Mouse (Mus musculus) gastrocnemius, postnatal 36 days (tissue): ENCODE results near the gene Nfib. TPM values are rescaled to one million over a fixed set of nuclear protein-coding genes. Genes with fewer than 3 reads are reported as not detected.

Source experiments
- DNase-seq, 2 experiments: peaks; one replicate each; pipeline ENCODE4 v3.0.0; 2022
- intact Hi-C: fragments of 180-260 bp; cut with DNase I; formaldehyde crosslinking; loops from one replicate; pipeline ENCODE4 v1.15.1; 2025
- total RNA-seq, 2 experiments: library from RNA; stranded (reverse); gene quantifications; 2 replicates each; pipeline ENCODE4 v1.2.3; 2021

Gene Nfib
- total RNA-seq, 2 experiments from 2014 or later: 74.8 to 75.9 TPM

DNA sequence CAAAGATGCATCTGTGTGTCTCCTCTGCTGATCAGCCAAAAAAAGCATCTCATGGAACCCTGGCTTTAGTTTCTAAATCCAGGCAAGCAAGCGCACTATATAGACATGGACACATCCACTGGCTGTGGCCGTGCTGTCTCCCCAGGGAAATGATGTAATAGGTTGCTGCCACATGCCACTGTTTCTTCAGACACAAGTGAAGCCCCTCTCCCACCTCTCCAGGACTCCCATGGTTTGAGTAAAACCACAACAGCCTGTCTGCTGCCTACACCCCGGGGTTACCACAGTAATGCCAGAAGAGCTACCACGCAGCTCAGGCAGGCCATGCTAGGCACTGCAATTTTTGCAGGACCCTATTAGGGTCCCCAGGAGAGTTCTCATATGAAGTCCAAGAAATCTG lies 101.0 kb downstream of the Nfib start:
- intact Hi-C loops: no loop called here
- no peak for DNase-seq

DNA sequence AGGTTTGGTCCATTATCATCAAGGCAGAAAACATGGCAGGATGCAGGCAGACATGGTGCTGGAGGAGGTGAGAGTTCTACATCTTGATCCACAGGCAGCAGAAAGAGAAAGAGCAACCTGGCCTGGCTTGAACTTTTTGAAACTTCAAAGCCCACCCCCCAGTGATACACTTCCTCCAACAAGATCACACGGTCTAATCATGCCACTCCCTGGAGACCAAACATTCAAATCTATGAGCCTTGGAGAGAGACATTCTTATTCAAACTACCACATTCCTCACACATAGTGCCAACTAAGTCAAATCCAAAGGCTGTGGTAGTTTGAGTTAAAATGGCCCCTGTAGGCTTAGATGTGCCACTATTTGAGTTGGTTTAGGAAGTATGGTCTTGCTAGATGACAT lies 104.9 kb downstream of the Nfib start:
- intact Hi-C loops: no loop called here
- no peak for DNase-seq

DNA sequence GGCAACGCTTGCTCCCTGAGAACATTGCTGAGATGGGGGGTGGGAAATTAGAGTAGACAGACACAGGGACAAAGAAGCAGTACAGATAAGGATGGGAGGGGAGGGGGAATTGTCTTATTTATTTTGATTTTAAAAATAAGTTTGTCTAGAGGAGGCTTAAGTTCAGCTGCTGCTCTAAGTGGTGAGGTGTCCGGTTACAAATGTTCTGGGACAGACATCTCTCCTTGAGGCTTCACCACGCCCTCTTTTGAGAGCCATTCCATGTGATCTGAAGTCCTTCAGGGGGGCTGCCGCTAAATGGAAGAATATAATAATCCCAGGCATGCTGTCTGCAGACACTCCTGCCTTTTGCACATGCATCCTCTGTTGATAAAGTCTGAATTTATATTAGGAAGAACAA lies 107.1 kb downstream of the Nfib start:
- intact Hi-C loops: no loop called here
- DNase-seq: no peak

DNA sequence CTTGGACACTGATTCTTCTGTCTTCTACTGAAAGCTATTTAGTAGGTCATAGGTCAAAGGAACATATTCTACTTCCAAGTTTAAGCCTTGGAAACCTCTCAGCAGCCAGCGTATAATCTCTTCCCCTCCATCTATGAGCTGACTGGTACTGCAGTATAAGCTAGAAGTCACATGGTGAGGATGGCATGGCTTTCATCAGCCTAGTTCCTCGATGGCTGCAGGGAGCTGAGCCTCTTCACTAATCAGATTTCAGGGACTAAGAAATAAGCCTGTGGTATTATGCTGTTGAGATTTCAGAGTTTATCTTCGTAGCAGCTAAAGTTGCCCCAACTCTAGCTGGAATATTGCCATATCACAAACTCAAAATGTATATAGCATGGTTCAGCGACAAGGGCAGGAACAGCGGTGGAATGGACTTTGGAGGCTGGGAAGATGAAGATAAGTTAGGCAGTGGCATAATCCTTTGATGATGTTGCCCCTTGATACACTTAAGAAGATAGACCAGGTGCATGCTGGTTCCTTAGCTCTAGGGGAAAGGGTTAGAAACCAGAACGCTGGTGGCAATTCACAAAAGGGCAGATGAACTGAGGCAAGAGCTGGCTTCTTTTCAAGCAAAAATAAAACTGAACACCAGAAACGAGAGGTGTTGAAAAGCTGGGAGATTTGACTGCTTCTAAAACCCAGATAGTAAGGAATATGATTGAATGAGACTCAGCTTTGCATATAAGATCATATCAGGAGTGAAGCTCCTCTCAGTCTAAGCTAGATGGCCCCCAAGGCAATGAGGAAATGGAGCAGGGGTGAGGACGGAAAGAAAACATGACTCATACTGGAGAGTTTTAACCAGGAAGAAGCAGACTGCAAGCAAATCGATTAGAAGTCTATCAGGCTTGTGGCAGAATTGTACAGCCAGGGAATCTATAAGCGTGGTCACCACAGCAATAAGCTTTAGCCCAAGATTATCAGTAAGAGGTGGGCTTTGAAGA lies 111.6 kb downstream of the Nfib start:
- DNase-seq: no peak
- intact Hi-C loops: loop anchor here (5.0 kb wide), 1 partner anchor 1027 kb away; no protein-coding TSS in a partner anchor

DNA sequence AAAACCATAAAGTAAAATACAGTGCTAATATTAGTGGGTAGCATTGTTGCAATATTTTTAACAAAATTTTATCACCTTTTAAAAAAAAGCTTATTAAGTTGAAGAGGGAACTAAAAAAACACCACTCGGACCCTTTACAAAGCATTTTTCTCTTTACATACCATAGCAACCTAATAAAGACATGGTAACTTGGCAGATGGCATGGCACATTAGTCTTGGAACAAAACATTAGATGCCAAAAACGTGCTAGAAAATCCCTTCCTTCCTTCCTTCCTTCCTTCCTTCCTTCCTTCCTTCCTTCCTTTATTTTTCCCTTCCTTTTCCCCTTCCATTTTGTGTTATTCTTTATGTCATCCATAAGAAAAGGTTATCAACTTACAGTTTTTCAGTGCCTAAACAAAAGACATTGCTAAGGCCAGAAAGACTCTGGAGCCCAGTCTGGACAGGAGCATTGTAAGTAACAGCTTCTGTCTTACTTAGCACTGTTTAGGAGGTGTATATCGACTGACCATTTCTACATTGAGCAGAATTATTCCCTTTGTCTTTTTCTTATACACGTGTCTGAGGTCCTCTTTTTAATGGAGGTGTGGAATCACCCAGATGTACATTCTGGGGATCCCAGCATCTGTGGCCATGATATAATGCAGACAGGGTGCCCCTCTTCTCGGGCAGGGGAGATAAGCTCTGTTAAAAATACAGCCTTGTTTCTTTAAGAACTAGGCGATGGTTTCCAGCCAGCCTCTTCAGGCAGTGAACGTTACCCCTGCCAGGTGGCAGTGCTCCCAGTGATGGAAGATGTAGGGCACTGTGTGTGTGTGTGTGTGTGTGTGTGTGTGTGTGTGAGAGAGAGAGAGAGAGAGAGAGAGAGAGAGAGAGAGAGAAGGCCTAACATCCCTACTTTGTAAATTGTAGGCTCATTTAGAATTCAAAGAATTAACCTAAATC lies 113.2 kb downstream of the Nfib start:
- peak; percentile 39 to 54 for DNase-seq
- intact Hi-C loops: loop anchor here (5.0 kb wide), 1 partner anchor 1025 kb away; no protein-coding TSS in a partner anchor

DNA sequence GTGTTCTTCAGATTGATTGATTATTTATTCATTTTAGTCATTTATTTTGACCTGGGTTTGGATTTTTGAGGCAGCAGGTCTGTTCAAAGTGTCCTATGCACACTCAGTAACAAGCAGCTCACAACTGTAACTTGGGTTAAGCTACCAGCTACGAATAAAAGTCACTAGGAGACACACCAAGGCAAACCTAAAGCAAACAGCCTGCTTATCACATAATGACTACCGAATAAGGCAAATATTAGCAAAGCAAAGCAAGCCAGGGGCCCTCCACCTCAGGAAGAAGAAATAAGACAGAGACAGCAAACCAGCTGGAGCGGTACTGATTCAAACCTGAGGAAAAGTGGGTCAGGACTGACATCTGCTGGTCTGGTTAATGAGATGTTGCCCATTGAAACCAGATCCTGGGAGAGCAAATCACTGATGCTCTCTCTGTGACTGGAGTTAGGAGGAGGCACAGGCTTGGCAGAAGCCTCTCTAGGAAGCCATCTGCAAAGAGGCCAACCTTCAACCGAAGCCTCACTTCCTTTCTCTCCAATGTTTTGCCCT lies 116.1 kb downstream of the Nfib start:
- intact Hi-C loops: loop anchor here (2.0 to 5.0 kb wide), 2 partner anchors 37 to 77 kb away; no protein-coding TSS in a partner anchor
- DNase-seq: peak in 1 of 2 experiments; percentile 43

DNA sequence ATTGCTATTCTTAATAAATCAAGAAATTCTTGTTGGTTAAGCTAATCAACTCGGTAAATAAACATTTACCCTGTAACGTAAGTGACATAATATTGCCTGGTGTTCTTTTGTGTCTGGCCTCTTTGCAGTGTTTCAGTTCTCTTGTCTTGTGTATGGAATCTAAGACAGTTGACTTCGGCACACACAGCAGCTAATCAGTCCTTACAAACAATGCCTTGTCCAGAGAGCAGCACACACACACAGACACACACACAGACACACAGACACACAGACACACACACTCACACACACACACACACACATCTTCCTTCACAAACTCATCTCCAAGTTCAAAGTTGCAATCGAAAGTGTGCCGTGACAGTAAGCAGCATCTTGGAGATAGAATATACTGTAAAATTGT lies 116.8 kb downstream of the Nfib start:
- intact Hi-C loops: loop anchor here (2.0 to 5.0 kb wide), 2 partner anchors 36 to 76 kb away; no protein-coding TSS in a partner anchor
- no peak for DNase-seq

DNA sequence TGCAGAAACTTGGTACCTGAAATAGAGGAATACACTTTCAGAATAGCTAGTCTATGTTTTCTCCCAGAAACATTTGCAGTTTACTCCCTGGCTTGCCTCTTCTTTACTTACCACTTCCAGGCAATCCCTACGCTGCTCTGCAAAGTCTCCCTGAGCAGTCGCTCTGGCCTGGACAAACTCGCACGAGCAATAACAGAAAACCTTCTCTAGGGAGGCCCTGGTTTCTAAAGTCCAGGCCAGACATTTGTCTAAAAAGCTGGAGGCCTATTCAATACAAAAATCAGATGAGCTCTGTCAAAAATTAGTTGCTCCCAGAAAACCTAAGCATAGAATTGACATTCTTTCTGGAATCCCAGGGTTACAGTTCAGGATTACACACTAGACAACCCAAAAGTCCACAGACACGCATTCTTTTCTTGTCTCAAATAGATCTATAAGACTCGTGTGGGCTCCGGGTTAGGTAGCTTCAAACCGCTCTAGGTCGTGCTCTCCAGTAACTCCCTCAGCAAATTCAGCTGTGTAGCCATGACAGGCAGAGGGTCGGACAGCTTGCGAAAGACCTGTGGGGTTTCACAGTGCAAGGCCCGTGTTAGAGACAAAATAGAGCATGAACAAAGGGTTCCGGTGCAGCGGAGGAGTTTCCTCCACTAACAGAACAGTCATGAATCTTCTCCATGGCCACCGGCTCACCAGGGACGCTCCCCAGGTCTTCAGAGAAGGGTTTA lies 118.2 kb downstream of the Nfib start:
- intact Hi-C loops: loop anchor here (5.0 kb wide), 1 partner anchor 35 kb away; no protein-coding TSS in a partner anchor

DNA sequence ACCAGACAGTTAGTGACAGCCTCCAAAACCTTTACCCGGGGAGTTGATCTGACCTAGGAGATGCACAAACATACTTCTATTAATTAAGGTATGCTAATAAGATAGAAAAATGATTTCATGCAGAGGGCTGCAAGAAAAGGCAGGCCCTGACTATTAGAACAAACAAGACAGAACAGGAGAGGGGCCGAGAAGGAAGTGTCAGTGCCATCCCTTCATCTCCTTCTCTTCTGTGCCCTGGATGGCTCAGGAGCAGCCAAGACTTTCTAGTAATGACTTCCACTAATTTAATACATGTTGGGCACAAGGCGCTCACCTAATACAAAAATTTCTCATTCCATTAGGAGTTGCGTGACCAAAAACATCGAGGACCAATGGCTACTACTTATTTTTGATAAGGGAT lies 118.9 kb downstream of the Nfib start:
- intact Hi-C loops: loop anchor here (5.0 kb wide), 1 partner anchor 34 kb away; no protein-coding TSS in a partner anchor
- DNase-seq: no peak

More for the DNA sequence above, 118.2 kb downstream of the Nfib start:
- DNase-seq: no peak

DNA sequence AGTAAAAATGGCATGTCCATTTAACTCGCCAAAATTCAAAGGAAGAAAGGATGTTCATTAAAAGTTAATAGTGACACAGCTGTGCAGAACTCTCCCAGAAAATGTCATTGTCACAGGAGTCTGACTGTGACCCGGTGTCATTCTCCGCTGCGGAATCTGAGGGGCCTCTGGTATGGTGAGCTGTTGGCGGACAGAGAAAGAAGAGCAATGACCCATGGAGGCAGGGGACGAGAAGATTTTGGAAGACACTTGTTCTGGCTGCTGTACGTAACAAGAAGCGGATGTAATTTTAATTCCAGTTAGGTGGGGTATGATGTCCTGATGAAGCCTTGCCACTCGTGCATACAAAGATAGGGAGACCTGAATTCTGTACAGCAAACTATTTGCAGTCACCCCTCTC lies 120.0 kb downstream of the Nfib start:
- no peak for DNase-seq
- intact Hi-C loops: loop anchor here (5.0 kb wide), 1 partner anchor 33 kb away; no protein-coding TSS in a partner anchor

DNA sequence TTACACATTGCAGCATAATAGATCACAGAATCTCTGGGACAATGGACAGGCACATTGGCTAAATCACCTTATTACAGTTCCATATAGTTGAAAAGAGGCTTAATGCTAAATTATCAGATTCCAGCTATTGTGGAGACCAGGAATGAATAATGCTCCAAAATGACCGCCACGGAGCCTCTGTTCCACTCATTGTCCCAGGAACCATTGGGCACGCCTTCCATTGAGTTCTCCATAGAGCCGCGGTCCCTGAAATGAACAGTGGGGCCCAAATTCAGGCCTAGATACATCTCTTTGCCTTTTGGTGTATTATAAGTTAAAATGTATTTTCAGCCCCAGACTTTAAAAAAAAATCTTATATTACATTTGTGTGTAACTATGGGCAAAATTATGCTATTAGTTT lies 120.5 kb downstream of the Nfib start:
- intact Hi-C loops: loop anchor here (5.0 kb wide), 1 partner anchor 33 kb away; no protein-coding TSS in a partner anchor
- DNase-seq: no peak

DNA sequence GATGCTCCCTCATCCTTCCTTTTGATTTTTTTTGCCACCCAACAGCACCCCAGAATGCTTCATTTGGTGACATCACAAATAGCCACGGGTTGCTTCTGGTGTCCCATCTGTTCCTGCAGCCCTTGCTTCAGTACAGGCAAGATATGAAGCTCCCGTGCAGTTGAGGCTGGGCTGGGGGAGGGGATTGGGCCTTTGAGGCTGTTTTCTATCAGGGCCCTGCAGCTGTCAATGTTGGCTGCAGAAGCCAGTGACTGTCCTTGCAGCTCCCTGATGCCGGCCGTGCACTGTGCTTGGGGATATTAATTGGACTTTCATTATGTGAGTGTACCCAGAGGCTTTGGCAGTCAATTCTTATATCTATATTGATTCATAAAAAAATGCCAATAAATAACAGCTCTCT lies 121.0 kb downstream of the Nfib start:
- intact Hi-C loops: no loop called here
- DNase-seq: no peak

DNA sequence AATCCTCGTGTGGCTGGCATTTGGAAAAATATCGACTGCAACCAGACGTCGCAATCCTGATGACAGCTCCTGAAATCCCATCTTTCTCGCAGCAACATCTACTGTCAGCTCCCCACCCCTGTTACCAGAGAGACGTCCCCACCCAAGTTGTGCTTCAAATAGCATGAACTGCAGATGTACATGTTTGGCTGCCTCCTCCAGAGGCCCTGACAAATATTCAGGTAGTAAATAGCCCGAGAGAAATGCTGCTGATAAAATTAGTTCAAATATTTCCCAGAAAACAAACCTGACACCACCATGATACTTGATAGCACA lies 132.3 kb downstream of the Nfib start:
- no peak for DNase-seq
- intact Hi-C loops: no loop called here

DNA sequence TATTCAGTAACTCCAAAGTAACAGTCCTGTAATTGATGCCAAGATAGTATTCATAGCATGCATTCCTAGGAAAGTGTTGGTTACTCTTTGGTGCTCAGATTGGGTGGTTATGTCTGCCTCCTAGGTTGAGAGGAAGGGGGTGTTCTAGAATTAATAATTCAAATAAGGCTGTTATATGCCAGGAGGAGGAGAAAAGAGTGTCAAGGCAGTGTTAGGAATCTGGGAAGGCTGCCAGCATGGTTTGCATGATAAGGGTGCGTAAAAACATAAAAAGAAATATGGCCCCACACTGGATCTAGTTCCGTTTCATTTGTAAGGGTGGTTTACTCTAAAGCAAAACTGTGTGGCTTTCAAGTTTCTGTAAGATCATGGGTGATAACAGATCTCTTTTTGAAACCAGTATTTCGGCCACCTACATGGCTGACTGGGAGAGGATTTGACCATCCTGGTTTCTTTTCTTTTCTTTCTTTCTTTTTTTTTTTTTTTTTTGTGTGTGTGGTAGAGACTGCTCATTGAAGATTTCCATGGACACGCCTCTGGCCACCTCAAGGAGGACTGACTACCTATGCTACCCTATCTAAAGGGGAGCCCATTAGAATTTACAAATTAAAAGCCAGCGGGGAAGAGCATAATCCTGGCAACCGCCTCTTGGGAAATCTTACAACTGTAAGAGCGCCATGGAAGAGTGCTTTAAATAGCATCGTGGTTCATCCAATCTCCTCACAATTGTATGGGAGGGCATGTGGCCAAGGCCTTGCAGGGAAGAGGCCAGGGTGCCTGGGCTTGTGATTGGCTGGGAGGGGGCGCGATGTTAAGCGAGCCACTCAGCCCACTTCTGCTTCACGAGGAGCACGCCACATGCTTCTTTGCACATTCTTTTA lies 132.9 kb downstream of the Nfib start:
- intact Hi-C loops: no loop called here

DNA sequence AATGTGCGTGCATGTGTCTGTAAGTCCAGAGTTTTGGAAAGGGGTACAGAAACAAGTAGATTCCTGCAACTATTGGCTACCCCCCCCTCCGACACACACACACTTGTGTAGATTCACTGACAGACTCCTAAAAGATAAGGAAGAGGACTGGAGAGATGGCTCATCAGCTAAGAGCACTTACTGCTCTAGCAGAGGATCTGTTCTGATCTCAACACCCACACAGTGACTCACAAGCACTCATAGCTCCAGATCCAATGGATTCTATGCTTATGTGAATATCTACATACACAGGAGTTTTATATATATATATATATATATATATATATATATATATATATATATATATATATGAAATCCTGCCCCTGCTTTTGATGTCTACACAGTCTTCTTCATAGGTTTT lies 146.7 kb downstream of the Nfib start:
- intact Hi-C loops: no loop called here
- DNase-seq: no peak

More for the DNA sequence above, 132.9 kb downstream of the Nfib start:
- peak; percentile 42 to 44 for DNase-seq

DNA sequence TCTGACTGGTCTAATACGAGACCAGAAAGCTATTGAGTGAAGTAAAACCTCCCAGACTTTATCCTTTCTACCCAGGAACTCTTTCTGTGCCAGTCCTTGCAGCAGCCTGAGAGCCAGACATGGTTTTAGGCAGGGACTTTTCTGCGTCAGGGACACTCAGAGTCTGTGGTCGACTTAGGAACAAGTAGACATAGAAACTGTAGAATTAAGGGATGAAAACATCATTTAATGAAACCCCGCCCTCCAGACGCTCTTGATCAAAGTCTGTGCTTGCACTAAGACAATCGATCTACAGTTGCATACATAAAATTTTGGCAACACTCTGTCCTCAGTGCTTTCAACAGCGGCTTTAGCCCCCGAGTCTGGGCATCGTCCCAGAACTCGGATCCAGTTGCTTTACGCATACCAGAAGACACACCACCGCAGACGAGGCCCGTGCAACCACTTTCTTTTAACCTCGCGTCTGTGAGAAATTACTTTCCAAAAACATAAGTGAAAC lies 149.8 kb downstream of the Nfib start:
- intact Hi-C loops: no loop called here
- DNase-seq: no peak

DNA sequence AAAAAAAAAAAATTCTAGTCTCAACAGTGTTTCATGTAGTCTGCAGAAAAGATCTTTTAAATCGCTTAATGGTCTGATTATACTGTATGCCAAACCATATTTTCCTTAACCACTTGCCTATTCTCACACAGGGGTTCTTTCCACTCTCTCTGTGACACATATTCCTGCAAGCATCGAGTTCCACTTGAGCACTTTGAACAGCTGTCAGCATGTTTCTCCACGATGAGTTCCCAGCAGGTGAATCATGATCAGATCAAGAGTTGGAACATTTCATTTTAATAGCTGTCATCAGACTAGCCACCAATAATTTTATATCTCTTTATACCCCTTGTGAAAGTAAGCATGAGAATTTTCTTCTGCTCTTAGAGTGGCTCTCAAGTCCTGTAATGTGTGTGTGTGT lies 151.9 kb downstream of the Nfib start:
- no peak for DNase-seq
- intact Hi-C loops: loop anchor here (5.0 kb wide), 1 partner anchor 34 kb away; no protein-coding TSS in a partner anchor

DNA sequence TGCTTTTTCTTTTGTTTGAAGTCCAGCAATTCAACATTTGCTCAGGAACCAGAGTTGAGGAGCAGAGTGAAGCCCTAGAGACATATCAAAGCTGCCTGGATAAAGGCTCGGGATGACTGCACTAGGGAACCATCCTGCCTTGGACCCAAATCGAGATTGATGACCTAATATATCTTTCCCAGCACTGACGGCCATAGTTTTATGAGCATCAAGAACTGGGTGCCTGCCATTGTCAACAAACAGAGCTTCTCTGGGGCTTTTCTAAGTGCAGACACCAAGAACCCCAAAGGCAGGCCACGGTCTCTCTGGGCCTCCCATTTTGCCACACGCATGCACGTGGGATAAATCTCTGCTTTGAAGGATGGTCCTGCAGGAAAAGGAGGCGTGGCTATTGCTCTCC lies 153.3 kb downstream of the Nfib start:
- intact Hi-C loops: loop anchor here (5.0 kb wide), 1 partner anchor 35 kb away; no protein-coding TSS in a partner anchor
- no peak for DNase-seq
